Mouse (Mus musculus) megakaryocyte, embryonic 14.5 days (primary cell): ENCODE measurements around the gene Helq. TPM values are rescaled to one million over a fixed set of nuclear protein-coding genes. Genes with fewer than 3 reads are reported as not detected.

Source experiments
- H3K27me3 ChIP-seq: replicated peaks from 2 replicates; pipeline ENCODE3; 2012; ENCODE audit warnings: inconsistent platforms
- H3K36me3 ChIP-seq: replicated peaks from 2 replicates; pipeline ENCODE3; 2012; ENCODE audit warnings: low read length, inconsistent platforms, mixed read lengths
- H3K4me1 ChIP-seq: 2 replicates; pipeline ENCODE4 v1.6.1; 2012; ENCODE audit warnings: inconsistent platforms
- H3K4me3 ChIP-seq: replicated peaks from 2 replicates; pipeline ENCODE3; 2012; ENCODE audit warnings: moderate library complexity, mild to moderate bottlenecking, inconsistent platforms
- H3K9me3 ChIP-seq: 2 replicates; pipeline ENCODE4 v1.6.1; 2012; ENCODE audit warnings: inconsistent platforms
- FLI1 ChIP-seq: IDR thresholded peaks from 2 replicates; pipeline ENCODE4 v1.6.1; 2012; ENCODE audit warnings: low read length, inconsistent platforms, mixed read lengths
- GATA1 ChIP-seq: IDR thresholded peaks from 3 replicates; pipeline ENCODE4 v1.6.1; 2012; ENCODE audit warnings: mixed read lengths, low read length, inconsistent platforms, borderline replicate concordance
- polyA plus RNA-seq: library from polyadenylated mRNA; stranded (reverse); fragments of >175 nt; gene quantifications from 2 replicates; pipeline ENCODE4 v1.2.3, GENCODE M21; 2012; ENCODE audit warnings: low replicate concordance; ENCODE audit not compliant: insufficient read depth

The Helq gene
- 2.8 TPM in 1 of 2 replicates, not detected in the other for polyA plus RNA-seq

DNA sequence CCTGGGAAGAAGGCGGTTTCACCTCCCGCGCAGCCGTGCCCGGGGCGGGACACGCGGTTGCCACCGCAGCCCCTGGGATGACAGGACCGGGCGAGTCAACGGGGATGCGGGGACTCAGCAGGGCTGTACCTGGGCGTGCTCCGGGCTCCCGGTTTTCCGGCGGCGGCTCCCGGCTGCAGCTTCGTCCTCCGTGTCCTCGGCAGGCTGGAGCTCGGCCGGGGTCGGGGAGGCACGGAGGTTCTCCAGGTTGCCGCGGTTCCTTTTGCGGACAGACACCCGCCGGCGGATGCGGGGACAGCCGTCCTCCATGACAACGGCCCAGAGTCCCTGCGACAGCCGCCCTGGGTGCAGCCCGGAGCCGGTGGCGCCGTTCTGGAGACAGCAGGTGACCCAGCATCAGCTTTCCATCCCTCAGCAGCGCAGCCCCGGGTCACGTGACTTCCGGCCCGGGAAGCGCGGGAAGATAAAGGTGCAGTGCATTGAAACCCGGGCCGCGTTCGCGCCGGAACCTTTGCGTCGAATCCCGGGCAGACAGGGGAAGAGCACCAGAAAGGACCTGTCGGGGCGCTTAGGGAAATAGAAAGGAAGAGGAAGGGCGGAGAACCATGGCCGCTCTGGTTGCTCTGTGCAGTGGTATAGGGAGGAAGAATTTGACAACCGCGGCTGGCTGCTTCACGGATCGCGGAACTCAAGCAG lies at the start of gene Helq, which contains the start of gene Mrps18c:
Helq (minus strand) TSS at position 434 of the 696 bp plus-strand sequence.
Mrps18c (plus strand) TSS at position 463 of the 696 bp plus-strand sequence.
- TF ChIP-seq FLI1 (peak; percentile 68; the same call in 1 of the 2 replicates), GATA1 (no peak)
- peak within 1 kb of the TSS; percentile 95 for H3K4me3 ChIP-seq
- peaks cover 26% of the 10 kb centered on the region for H3K4me1 ChIP-seq
- H3K27me3 ChIP-seq: no peaks in the 10 kb centered on the region
- peaks cover 55% of the 10 kb centered on the region for H3K36me3 ChIP-seq
- H3K9me3 ChIP-seq: no peaks in the 10 kb centered on the region

DNA sequence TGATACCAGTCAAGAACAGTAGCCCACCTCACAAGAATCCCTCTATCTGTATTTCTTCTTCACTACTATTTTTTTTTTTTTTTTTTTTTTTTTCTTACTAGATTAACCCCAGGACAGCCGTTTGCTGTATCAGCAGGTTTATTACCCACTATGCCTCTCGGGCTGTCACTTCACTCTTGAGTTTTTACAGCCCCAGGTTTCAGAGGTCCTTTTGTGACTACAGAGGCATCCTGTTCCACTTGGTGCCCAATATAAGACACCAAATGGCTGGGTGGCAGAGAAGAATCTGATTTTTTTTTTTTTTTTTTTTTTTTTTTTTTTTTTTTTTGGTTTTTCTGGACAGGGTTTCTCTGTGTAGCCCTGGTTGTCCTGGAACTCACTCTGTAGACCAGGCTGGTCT lies 48.7 kb upstream of the Helq start:
- no peak for TF ChIP-seq GATA1
- no peak for TF ChIP-seq FLI1
- Histone ChIP-seq H3K9me3 (peaks cover 4% of the 10 kb centered on the region), H3K27me3 (peaks cover 60% of the 10 kb centered on the region), H3K4me1 (peaks cover 22% of the 10 kb centered on the region), H3K4me3 (peak overlapping the region; percentile 93), H3K36me3 (no peaks in the 10 kb centered on the region)

DNA sequence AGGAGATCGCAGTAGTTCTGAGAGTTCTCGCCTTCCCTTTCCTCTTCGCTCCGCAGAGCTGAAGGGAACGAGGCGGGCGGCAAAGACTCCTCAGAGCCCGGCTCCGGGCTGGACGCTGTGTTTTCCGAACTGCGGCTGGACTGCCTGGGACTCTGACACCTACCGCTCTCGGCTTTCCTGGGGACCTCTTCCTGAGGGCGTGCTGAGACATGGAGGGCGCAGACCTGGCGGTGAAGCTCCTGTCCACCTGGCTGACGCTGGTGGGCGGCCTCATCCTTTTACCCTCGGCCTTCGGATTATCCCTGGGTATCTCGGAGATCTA lies 48.2 kb upstream of the Helq start:
- no peaks in the 10 kb centered on the region for H3K36me3 ChIP-seq
- H3K4me3 ChIP-seq: peak overlapping the region; percentile 93
- peaks cover 10% of the 10 kb centered on the region for H3K9me3 ChIP-seq
- H3K4me1 ChIP-seq: peaks cover 22% of the 10 kb centered on the region
- peaks cover 59% of the 10 kb centered on the region for H3K27me3 ChIP-seq
- TF ChIP-seq FLI1: no peak
- TF ChIP-seq GATA1: no peak

DNA sequence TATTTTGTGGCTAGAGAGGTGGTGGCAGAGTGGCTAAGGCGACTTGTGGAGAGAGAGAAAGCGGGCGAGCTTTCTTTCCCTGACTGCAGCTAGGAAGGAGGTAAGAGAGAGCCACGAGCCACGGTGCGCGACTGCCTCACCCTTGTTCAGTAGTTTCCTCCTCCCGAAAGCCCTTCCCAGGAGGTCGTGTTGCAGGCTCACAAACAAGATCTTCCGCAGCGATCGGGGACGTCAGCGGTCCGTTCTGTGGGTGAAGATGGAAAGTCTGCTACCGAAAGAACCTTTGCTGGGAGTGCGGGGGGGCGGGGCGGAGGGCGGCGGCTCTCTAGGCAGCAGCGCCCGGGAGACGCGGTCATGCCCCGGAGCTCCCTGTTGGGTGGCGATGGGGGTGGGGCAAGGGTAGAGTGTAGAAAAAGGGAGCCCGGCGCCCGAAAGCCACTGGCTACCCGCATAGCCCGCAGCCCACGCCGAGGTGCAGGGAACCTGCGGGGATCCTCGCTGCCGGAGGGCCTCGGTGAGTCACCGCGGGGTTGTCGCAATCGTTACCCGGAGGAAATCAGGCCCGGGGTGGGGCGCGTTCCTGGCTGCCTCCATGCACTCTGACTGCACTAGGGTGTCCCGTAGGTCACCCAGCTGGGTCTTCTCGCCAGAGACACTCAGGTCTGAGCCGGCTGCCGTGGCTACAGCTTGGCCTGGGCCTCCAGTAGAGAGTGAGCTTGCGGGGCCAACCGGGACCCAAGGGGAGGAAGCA lies 47.6 kb upstream of the Helq start:
- peaks cover 59% of the 10 kb centered on the region for H3K27me3 ChIP-seq
- no peak for TF ChIP-seq FLI1
- no peak for TF ChIP-seq GATA1

DNA sequence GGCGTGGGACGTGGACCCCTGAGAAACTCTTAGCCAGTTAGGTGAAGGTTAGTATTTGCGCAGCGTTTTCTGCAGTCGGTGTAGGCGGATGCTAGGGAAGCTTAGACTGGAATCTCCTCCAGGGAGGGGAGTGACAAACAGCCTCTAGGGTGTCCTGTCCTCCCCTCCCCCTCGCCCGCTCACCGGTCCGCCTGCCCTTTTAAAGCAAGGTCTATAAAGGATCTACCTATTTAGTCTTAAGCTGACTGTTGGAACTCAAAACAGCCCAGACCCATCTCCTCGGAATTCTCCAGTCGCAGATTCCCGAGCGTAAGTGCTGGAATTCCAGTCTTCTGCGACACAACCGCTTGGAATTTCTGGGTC lies 47.1 kb upstream of the Helq start, which contains the start of gene Gpat3:
Gpat3 (plus strand) TSS at position 229 of the 363 bp plus-strand sequence.
- Histone ChIP-seq H3K4me3 (peak within 1 kb of the TSS; percentile 93), H3K36me3 (no peaks in the 10 kb centered on the region), H3K4me1 (peaks cover 22% of the 10 kb centered on the region), H3K27me3 (peaks cover 63% of the 10 kb centered on the region), H3K9me3 (peaks cover 17% of the 10 kb centered on the region)
- TF ChIP-seq FLI1 (no peak), GATA1 (no peak)

More for the DNA sequence above, 47.6 kb upstream of the Helq start:
- peaks cover 16% of the 10 kb centered on the region for H3K9me3 ChIP-seq
- no peaks in the 10 kb centered on the region for H3K36me3 ChIP-seq
- peaks cover 22% of the 10 kb centered on the region for H3K4me1 ChIP-seq
- H3K4me3 ChIP-seq: peak overlapping the region; percentile 93

DNA sequence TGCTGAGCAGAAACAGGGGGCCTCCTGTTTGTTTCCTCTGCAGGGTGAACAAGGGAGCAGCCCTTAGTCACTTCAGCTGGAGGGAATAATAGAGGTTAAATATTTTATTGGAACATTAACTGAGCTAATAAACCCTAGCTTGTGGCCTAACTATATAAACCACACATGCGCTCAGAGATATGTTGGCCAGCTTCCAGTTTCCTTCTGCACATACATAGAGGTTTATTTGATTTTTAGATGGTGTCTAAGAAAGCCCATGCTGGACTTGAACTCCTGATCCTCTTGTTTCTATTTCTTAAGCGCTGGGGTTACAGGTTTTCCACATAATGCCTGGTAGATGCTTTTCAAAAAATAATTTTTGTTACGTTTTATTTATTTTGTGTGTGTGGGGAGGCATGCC lies 46.1 kb upstream of the Helq start:
- H3K27me3 ChIP-seq: peaks cover 63% of the 10 kb centered on the region
- no peak for TF ChIP-seq GATA1
- no peak for TF ChIP-seq FLI1
- H3K4me1 ChIP-seq: peaks cover 22% of the 10 kb centered on the region
- no peaks in the 10 kb centered on the region for H3K36me3 ChIP-seq
- no peak overlapping the region for H3K4me3 ChIP-seq
- H3K9me3 ChIP-seq: peaks cover 17% of the 10 kb centered on the region

DNA sequence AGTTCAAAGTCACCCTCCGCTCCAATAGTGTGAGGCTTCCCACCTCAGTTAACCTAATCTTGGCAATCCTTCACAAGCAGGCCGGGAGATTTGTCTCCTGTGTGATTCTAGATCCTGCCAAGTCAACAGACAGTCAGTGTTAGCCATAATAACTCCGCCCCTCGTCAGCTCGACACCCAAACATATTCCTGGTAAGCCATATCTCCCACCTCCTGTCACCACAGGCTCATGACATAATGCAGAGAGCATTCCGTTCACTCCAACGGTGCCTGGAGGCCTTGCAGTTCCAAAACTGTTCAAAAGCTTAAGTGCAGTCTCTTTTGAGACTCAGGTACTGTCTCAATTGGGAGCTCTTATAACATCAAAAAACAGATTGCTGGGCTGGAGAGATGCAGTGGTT lies 39.5 kb upstream of the Helq start:
- Histone ChIP-seq H3K9me3 (peaks cover 30% of the 10 kb centered on the region), H3K36me3 (no peaks in the 10 kb centered on the region), H3K4me1 (no peaks in the 10 kb centered on the region), H3K27me3 (peaks cover 19% of the 10 kb centered on the region), H3K4me3 (no peak overlapping the region)
- no peak for TF ChIP-seq GATA1
- TF ChIP-seq FLI1: no peak

DNA sequence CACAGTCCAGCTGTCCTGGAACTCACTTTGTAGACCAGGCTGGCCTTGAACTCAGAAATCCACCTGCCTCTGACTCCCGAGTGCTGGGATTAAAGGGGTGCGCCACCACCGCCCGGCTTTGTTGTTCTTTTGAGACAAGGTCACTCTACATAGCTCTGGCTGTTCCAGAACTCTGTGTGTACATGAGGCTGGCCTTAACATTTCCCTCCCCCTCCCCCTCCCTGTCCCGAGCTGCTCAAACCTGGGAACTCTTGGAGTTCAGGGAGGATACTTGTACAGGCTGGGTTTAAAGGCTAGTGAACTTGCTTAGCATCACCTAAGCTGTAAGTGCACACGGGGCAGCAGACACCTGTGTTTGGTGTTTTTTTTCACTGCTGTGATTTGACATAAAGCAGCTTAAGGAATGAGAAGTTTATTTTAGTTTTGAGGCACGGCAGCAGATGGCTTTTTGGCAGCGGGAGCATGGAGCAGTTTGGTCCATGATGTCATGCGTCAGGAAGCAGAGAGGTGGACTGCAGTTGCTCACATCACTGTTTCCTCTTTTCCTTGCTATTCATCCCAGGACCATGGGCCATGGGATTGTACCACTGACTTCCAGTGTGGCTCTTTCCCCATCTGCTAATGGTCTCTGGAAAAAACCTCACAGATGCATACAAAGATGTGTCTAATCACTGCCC lies 37.6 kb upstream of the Helq start:
- Histone ChIP-seq H3K36me3 (no peaks in the 10 kb centered on the region), H3K27me3 (peaks cover 14% of the 10 kb centered on the region), H3K4me1 (no peaks in the 10 kb centered on the region), H3K4me3 (no peak overlapping the region), H3K9me3 (peaks cover 14% of the 10 kb centered on the region)
- TF ChIP-seq FLI1 (no peak), GATA1 (no peak)

DNA sequence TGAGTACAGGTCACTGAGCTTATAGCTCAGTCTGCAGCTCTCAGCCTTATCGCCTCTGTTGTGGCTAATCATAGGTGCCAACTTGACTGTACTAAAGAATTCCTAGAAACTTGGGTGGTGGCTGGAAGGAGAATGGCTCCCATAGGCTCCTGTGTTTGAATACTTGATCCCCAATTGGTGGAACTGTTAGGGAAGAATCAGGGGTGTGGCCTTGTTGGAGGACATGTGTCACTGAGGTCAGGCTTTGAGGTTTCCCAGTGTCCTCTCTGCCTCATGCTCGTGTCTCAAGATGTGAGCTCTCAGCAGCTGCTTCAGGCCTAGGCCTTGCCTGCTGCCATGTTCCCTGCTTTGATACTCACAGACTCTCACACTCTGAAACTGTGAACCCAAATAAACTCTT lies 35.4 kb upstream of the Helq start:
- Histone ChIP-seq H3K36me3 (no peaks in the 10 kb centered on the region), H3K4me3 (no peak overlapping the region), H3K4me1 (no peaks in the 10 kb centered on the region), H3K9me3 (peaks cover 13% of the 10 kb centered on the region), H3K27me3 (peaks cover 16% of the 10 kb centered on the region)
- TF ChIP-seq GATA1 (no peak), FLI1 (no peak)

DNA sequence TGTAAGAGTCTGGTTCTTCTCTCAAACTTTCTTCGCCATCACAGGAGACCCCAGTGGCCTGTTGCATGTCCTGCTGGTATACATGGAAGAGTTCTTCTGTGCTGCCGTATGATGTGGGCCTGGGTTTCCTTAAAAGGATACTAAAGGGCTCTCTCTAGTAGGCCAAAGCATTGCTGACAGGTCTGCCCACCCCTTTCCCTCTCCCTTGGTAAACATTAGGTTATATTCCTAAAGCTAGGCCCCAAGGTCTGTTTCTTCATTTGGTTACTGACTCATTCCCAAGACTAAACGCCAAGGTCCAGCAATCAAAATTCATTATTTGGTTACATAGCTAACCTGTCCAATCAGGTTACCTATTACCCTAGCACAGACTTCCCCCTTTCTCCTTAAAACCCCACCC lies 34.3 kb upstream of the Helq start:
- Histone ChIP-seq H3K4me3 (no peak overlapping the region), H3K27me3 (peaks cover 18% of the 10 kb centered on the region), H3K4me1 (no peaks in the 10 kb centered on the region), H3K9me3 (peaks cover 13% of the 10 kb centered on the region), H3K36me3 (no peaks in the 10 kb centered on the region)
- TF ChIP-seq FLI1: no peak
